Mouse (Mus musculus): ENCODE data around the gene Pbx2. TPM values are rescaled to one million over a fixed set of nuclear protein-coding genes. Genes with fewer than 3 reads are reported as not detected.
"Not testable (repeated sequence)": the region's sequence is repeated elsewhere in the genome, so short reads cannot be mapped to it uniquely, and the experiment has no call there.

Pbx2 gene
- 10 to 100 TPM; 54.3 to 76.6 (median 66.8) TPM for total RNA-seq (2022)

GRCm38 (mm10) chr17:34591029-34591993 is at the start of gene Pbx2:
Gene Pbx2 (plus strand): TSS chr17:34591266.
- no peak for DNase-seq (ENCODE audit: low spot score in 2 of 2)

DNA sequence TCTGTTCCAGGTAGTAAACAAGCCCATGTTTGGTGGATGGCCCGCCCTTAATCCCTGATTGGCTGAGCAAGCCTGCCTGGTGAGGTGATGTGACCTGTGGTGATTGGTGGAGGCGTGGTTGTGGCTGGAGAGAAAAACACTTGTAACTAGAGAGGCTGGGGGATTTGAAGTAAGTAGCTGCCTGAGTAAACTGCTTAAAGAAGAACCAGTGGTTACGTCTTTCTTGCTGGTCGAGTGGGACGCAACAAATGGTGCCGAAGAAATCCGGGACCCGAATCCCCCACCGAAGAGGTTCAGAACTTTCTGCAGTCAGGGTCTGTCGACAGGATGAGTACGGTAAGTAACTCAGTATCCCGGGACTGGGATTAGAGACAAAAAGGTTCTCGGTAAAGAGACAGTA is 47.5 kb upstream of the Pbx2 start:
- DNase-seq (ENCODE audit: low spot score in 2 of 2): not testable (repeated sequence)

DNA sequence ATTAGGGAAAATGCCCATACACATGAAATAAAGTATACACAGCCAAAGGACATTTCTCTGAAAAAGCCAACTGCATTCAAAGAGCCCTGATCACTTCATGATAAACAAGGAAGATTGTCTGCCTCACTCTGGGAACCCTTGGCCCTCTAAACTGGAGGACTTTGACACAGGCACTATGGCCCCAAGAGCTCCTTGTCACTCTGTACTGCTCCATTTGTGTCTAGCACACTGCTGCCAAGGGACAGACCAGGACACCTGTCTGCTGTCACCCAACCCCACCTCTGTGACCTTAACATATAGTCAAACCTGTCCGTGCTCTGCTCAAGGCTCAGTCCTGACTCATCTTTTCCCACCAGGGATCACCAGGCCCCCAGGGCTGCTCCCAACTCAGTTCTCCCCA is 44.3 kb upstream of the Pbx2 start:
- DNase-seq (ENCODE audit: low spot score in 2 of 2): no peak

DNA sequence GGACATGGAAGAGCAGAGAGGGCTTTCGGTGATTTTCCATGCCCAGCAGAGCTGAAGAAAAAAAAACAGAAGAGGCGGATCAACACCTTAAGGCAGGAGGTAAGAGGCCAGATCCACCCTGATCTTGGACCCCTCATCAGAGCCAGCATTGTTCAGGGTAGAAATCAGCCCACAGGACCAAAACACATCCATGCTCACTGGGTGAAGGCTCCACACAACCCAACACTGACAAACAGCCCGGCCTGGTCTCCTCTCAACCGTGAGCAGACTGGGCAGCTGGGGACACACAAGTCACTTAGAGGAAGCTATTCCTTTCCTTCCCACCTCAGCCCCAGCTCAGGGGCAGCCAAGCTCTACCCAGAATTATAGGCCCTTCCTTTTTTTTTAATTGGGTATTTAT is 43.5 kb upstream of the Pbx2 start:
- no peak for DNase-seq (ENCODE audit: low spot score in 2 of 2)

GRCm38 (mm10) chr17:34549156-34549555 is 41.9 kb upstream of the Pbx2 start:
- no peak for DNase-seq (ENCODE audit: low spot score in 2 of 2)

- no peak for DNase-seq (ENCODE audit: low spot score in 2 of 2)
These were observed 41.2 kb upstream of the Pbx2 start for GRCm38 (mm10) chr17:34549843-34550242.

GRCm38 (mm10) chr17:34555483-34555882 is 35.6 kb upstream of the Pbx2 start:
- peak; percentile 51 to 74 for DNase-seq (ENCODE audit: low spot score in 2 of 2)

GRCm38 (mm10) chr17:34556406-34556805 is 34.7 kb upstream of the Pbx2 start:
- no peak for DNase-seq (ENCODE audit: low spot score in 2 of 2)

- no peak for DNase-seq (ENCODE audit: low spot score in 2 of 2)
These were observed 33.7 kb upstream of the Pbx2 start for GRCm38 (mm10) chr17:34557411-34557810.

- DNase-seq (ENCODE audit: low spot score in 2 of 2): no peak
These were observed 31.9 kb upstream of the Pbx2 start for GRCm38 (mm10) chr17:34559116-34559515.

DNA sequence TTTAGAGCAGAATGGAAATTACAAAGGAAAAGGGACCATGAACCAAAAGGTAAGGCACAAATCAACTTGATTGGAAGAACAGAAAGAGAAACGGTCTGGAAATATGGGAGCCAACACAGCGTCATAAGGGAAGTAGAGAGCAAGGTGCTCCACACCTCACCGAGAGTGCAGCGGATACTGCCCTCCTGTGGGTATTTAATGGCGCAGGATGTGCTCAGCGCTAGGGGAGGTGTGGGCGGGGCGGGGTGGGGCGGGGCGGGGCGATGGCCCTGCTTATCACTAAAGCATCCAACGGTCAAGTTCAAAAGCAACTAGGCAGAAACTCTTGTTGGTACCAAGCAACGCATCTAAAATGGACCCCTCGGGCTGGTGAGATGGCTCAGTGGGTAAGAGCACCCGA is 31.2 kb upstream of the Pbx2 start:
- DNase-seq (ENCODE audit: low spot score in 2 of 2): no peak

DNA sequence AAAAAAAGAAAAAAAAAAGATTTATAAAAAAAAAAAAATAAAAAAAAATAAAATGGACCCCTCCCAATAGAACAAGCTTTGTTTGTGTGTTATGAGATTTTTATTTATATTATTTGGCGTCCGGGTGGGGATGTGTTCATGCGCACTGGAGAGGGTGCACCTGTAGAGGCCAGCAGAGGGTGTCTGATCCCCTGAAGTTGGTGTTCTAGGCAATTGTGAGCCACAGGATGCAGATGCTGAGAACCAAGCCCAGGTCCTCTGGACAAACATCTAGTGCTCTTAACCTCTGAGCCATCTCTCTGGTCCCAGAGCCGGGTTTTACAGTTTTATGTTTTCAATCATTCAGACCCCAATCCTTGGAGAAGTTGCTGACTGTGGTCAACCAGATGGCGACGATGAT is 30.6 kb upstream of the Pbx2 start:
- DNase-seq (ENCODE audit: low spot score in 2 of 2): no peak

- DNase-seq (ENCODE audit: low spot score in 2 of 2): no peak
These were observed 29.9 kb upstream of the Pbx2 start for GRCm38 (mm10) chr17:34561200-34561599.

GRCm38 (mm10) chr17:34562595-34562994 is 28.5 kb upstream of the Pbx2 start:
- no peak for DNase-seq (ENCODE audit: low spot score in 2 of 2)

- no peak for DNase-seq (ENCODE audit: low spot score in 2 of 2)
These were observed 27.7 kb upstream of the Pbx2 start for GRCm38 (mm10) chr17:34563354-34563753.

- DNase-seq (ENCODE audit: low spot score in 2 of 2): no peak
These were observed 27.1 kb upstream of the Pbx2 start, which contains the start of gene Notch4 for GRCm38 (mm10) chr17:34564003-34564421. Gene Notch4 (plus strand): TSS chr17:34564268.

- no peak for DNase-seq (ENCODE audit: low spot score in 2 of 2)
These were observed 26.3 kb upstream of the Pbx2 start for GRCm38 (mm10) chr17:34564796-34565195.

DNA sequence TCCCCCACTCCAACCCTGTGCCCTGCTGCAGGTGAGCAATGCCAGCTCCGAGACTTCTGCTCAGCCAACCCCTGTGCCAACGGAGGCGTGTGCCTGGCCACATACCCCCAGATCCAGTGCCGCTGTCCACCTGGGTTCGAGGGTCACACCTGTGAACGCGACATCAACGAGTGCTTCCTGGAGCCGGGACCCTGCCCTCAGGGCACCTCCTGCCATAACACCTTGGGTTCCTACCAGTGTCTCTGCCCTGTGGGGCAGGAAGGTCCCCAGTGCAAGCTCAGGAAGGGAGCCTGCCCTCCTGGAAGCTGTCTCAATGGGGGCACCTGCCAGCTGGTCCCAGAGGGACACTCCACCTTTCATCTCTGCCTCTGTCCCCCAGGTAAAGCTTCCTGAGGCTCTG is 23.8 kb upstream of the Pbx2 start:
- no peak for DNase-seq (ENCODE audit: low spot score in 2 of 2)

- no peak for DNase-seq (ENCODE audit: low spot score in 2 of 2)
These were observed 22.6 kb upstream of the Pbx2 start for GRCm38 (mm10) chr17:34568421-34568820.

DNA sequence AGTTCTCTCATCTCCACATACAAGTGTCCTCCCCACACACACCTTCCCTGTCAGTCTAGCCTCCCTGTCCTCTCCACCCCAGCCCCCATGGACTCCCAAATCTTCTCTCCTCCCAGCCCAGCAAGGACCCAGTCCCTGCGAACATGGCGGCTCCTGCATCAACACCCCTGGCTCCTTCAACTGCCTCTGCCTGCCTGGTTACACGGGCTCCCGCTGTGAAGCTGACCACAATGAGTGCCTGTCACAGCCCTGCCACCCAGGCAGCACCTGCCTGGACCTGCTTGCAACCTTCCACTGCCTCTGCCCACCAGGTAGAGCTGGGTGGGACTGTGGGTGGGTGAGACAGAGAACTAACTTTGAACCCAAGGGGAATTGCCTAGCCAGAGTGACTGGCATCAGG is 21.1 kb upstream of the Pbx2 start:
- DNase-seq (ENCODE audit: low spot score in 2 of 2): no peak

DNA sequence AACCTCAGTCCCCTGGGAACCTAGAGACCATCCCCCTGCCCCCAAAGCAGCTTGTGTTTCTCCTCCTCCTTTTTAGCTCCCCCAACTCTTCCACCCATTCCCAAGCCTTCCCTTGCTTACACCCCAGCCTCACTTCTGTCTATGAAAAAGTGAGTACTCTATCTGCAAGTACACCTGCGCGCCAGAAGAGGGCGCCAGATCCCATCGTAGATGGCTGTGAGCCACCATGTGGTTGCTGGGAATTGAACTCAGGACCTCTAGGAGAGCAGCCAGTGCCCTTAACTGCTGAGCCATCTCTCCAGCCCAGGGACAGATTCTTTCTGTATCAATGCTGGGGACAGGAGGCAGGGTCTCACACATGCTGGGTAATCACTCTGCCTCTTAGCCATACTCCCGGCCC is 19.2 kb upstream of the Pbx2 start:
- DNase-seq (ENCODE audit: low spot score in 2 of 2): no peak

GRCm38 (mm10) chr17:34572361-34572760 is 18.7 kb upstream of the Pbx2 start:
- DNase-seq (ENCODE audit: low spot score in 2 of 2): no peak

DNA sequence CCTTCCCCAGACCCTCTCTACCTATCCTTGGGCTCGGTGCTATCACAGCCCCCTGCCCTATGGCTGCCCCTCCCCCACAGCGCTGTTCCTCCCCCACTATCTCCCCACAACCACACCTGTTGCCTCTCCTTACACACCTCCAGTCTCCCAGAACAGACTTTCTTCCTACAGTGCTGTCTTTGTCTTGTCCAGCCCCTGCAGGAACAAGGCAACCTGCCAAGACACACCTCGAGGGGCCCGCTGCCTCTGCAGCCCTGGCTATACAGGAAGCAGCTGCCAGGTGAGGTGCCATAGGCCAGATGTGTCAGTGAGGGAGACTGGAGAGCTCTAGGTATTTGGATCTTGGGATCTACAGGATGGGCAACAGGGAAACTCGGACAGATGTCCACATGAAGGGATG is 14.5 kb upstream of the Pbx2 start:
- DNase-seq (ENCODE audit: low spot score in 2 of 2): no peak

Measured in layer of hippocampus, adult 8-10 months (tissue).